In the genomic region with DNA sequence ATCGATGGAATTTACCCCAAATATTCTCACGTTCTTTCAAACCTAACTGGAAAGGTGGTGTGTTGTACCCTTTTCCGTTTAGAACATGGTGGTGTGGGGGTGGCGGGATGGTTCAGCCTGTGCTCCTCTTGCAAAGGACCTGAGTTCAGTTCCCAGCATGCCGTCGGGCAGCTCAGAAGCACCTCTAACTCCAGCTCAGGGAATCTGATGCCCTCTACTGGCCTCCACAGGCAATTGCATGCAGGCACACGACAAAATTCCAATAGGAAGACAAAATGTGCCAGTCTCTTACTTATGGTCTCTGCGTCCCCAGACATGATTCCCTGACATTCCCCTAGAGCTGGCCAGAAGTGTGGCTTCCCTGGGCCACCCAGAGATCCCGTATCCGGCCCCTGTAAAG, we compare ENCODE assay signal across 17 mouse cellular contexts.
DNase-seq lines count a peak whose midpoint lies in the region; ATAC-seq and TF ChIP-seq lines count a peak whose summit lies in the region.
"Had no signal": no experiment of that assay in that cellular context is flagged by ENCODE, and none has a peak within 500 bp of the region (broad histone marks: within the 10 kb centered on the region; RNA-seq: fewer than 3 reads in every experiment).

No protein-coding gene starts in this region.

- TF ChIP-seq CTCF in hindbrain, postnatal 0 days (IDR thresholded peaks at IDR 0.05; ENCODE audit: low read depth) = peak; percentile 44
- TF ChIP-seq CTCF in lung, postnatal 0 days (IDR thresholded peaks at IDR 0.05) = peak; percentile 48
- TF ChIP-seq CTCF in Patski (IDR thresholded peaks at IDR 0.05) = peak; percentile 52
- TF ChIP-seq CTCF in small intestine, adult 2 months (IDR thresholded peaks at IDR 0.05; ENCODE audit: extremely low read depth, insufficient read length, insufficient replicate concordance, low read depth, low read length) = peak; percentile 41; the same call in 1 of the 2 replicates

- no peaks in the 10 kb centered on the region for H3K27me3 ChIP-seq in hindbrain, postnatal 0 days (ENCODE audit: insufficient read depth, low read length)
- H3K27me3 ChIP-seq in hindbrain, embryonic 13.5 days = peaks cover 4% of the 10 kb centered on the region; the same call in 1 of the 2 replicates
- no peaks in the 10 kb centered on the region for H3K27me3 ChIP-seq in lung, postnatal 0 days (replicated peaks; ENCODE audit: insufficient read depth, low read length)
- peaks cover 4% of the 10 kb centered on the region for H3K27me3 ChIP-seq in Patski
- no peaks in the 10 kb centered on the region for H3K27me3 ChIP-seq in small intestine, adult 2 months (ENCODE audit: control insufficient read depth, insufficient read depth, low read length)

- no peak for DNase-seq in hindbrain, postnatal 0 days (ENCODE audit: low spot score)
- no peak for DNase-seq in lung, postnatal 0 days (ENCODE audit: low spot score)
- no peak for DNase-seq in lung, postnatal 14 days
- DNase-seq in Patski (ENCODE audit: low read depth, low spot score) = no peak
- DNase-seq in cerebellum, postnatal 25 days = no peak
- no peak for DNase-seq in layer of hippocampus, postnatal 14 days (ENCODE audit: low spot score in 2 of 2)
- DNase-seq: cerebellum, postnatal 10 days; lung, postnatal 4 days; right cerebral cortex, adult 18-20 months had no signal

- H3K9me3 ChIP-seq in hindbrain, postnatal 0 days (ENCODE audit: low read length) = no peaks in the 10 kb centered on the region
- no peaks in the 10 kb centered on the region for H3K9me3 ChIP-seq in hindbrain, embryonic 13.5 days
- no peaks in the 10 kb centered on the region for H3K9me3 ChIP-seq in lung, postnatal 0 days (ENCODE audit: low read length)
- H3K9me3 ChIP-seq: embryonic facial prominence, embryonic 13.5 days had no signal

- CTCF ChIA-PET in Patski (lab: Charles Lee) = interaction anchor here (1.4 kb wide), 1 partner anchor 102 kb away, joined by 4 read pairs; no protein-coding TSS in a partner anchor

- no peak for TF ChIP-seq POLR2A in small intestine, adult 2 months (IDR thresholded peaks at IDR 0.05; ENCODE audit: low read depth, low read length)

- H3K27ac ChIP-seq in hindbrain, postnatal 0 days = no peak overlapping the region
- H3K27ac ChIP-seq in hindbrain, embryonic 13.5 days = no peak overlapping the region
- no peak overlapping the region for H3K27ac ChIP-seq in lung, postnatal 0 days (ENCODE audit: low read length)
- H3K27ac ChIP-seq in small intestine, adult 2 months (ENCODE audit: insufficient read depth, low read depth, low read length) = no peak overlapping the region
- H3K27ac ChIP-seq: embryonic facial prominence, embryonic 13.5 days; forebrain, embryonic 12.5 days; heart, embryonic 13.5 days; limb, embryonic 12.5 days had no signal

- ATAC-seq in hindbrain, postnatal 0 days = no peak
- ATAC-seq in hindbrain, embryonic 13.5 days (ENCODE audit: low FRiP score) = no peak
- no peak for ATAC-seq in lung, postnatal 0 days
- no peak for ATAC-seq in Patski
- ATAC-seq: midbrain, embryonic 16.5 days had no signal

- no peak overlapping the region for H3K4me3 ChIP-seq in hindbrain, postnatal 0 days (ENCODE audit: low read length)
- H3K4me3 ChIP-seq in hindbrain, embryonic 13.5 days = no peak overlapping the region
- no peak overlapping the region for H3K4me3 ChIP-seq in lung, postnatal 0 days (ENCODE audit: low read depth, low read length)
- no peak overlapping the region for H3K4me3 ChIP-seq in small intestine, adult 2 months (ENCODE audit: low read depth, low read length)
- H3K4me3 ChIP-seq: embryonic facial prominence, embryonic 13.5 days; forebrain, embryonic 12.5 days; heart, embryonic 13.5 days; limb, embryonic 12.5 days had no signal

- 0 out of 2 replicates have a peak, but pooled peaks cover 4% of the 10 kb centered on the region for H3K4me1 ChIP-seq in hindbrain, postnatal 0 days (ENCODE audit: insufficient read depth, low read length)
- peaks cover 14% of the 10 kb centered on the region for H3K4me1 ChIP-seq in hindbrain, embryonic 13.5 days (replicated peaks)
- H3K4me1 ChIP-seq in lung, postnatal 0 days (ENCODE audit: insufficient read depth, low read depth, low read length) = no peaks in the 10 kb centered on the region
- no peaks in the 10 kb centered on the region for H3K4me1 ChIP-seq in small intestine, adult 2 months (ENCODE audit: control insufficient read depth, insufficient read depth, insufficient read length, low read length)
- H3K4me1 ChIP-seq: forebrain, embryonic 12.5 days had no signal

- no peaks in the 10 kb centered on the region for H3K36me3 ChIP-seq in hindbrain, postnatal 0 days (ENCODE audit: insufficient read depth, low read length)
- H3K36me3 ChIP-seq in hindbrain, embryonic 13.5 days = no peaks in the 10 kb centered on the region
- H3K36me3 ChIP-seq in lung, postnatal 0 days (ENCODE audit: insufficient read depth, low read length) = no peaks in the 10 kb centered on the region
- H3K36me3 ChIP-seq in small intestine, adult 2 months (ENCODE audit: control insufficient read depth, insufficient read depth, low read length) = no peaks in the 10 kb centered on the region
- H3K36me3 ChIP-seq: embryonic facial prominence, embryonic 13.5 days; forebrain, embryonic 12.5 days; G1E; heart, embryonic 13.5 days; limb, embryonic 12.5 days had no signal

- TF ChIP-seq EP300 in lung, postnatal 0 days (IDR thresholded peaks at IDR 0.05) = no peak

- no peak overlapping the region for H3K9ac ChIP-seq in hindbrain, postnatal 0 days (replicated peaks; ENCODE audit: low read length)
- H3K9ac ChIP-seq in hindbrain, embryonic 13.5 days = no peak overlapping the region
- no peak overlapping the region for H3K9ac ChIP-seq in lung, postnatal 0 days (replicated peaks; ENCODE audit: low read depth)
- H3K9ac ChIP-seq: embryonic facial prominence, embryonic 13.5 days; forebrain, embryonic 12.5 days; heart, embryonic 13.5 days; limb, embryonic 12.5 days had no signal

- WGBS in hindbrain, postnatal 0 days = 81% methylated on average over 10 of the region's 10 CpGs
- WGBS in hindbrain, embryonic 13.5 days = 80% methylated on average over 10 of the region's 10 CpGs
- WGBS in lung, postnatal 0 days = 81% methylated on average over 10 of the region's 10 CpGs
- whole genome bisulfite sequencing in small intestine, adult 2 months = 80% methylated on average over 10 of the region's 10 CpGs

- POLR2A ChIA-PET in Patski (lab: Charles Lee) = no interaction called here

- H3K4me2 ChIP-seq in hindbrain, postnatal 0 days (ENCODE audit: low read depth, low read length) = no peak overlapping the region
- H3K4me2 ChIP-seq in hindbrain, embryonic 13.5 days = no peak overlapping the region
- H3K4me2 ChIP-seq in lung, postnatal 0 days (replicated peaks; ENCODE audit: low read depth, low read length) = no peak overlapping the region
- H3K4me2 ChIP-seq: embryonic facial prominence, embryonic 13.5 days; forebrain, embryonic 12.5 days; heart, embryonic 13.5 days; limb, embryonic 12.5 days had no signal

- in situ Hi-C loops in Patski (cut with MboI; ENCODE audit: low pct_unique_long_range_greater_than_20kb) = loop anchor here (5.0 to 10.0 kb wide), 2 partner anchors 98 to 290 kb away; a partner anchor contains a TSS
